Mouse (Mus musculus) cortical plate, adult 2 months (tissue): ENCODE measurements at regions not wholly inside any gene's neighbourhood (a gene's known extent, or its start where the extent isn't known, plus 50 kb on each side); places are given as distances from the start of the nearest gene placed in this dataset.

Source experiments
- CTCF ChIP-seq: fragments of 200-500 bp; IDR thresholded peaks from 2 replicates; pipeline ENCODE4 v1.5.1; 2011; ENCODE audit warnings: mild to moderate bottlenecking, control low read depth, low read length; ENCODE audit not compliant: insufficient read depth; ENCODE audit errors: extremely low read depth
- POLR2A ChIP-seq: fragments of 200-500 bp; IDR thresholded peaks from 2 replicates; pipeline ENCODE4 v1.6.1; 2011; ENCODE audit warnings: mild to moderate bottlenecking, low read length, control low read depth; ENCODE audit not compliant: insufficient read depth; ENCODE audit errors: extremely low read depth

DNA sequence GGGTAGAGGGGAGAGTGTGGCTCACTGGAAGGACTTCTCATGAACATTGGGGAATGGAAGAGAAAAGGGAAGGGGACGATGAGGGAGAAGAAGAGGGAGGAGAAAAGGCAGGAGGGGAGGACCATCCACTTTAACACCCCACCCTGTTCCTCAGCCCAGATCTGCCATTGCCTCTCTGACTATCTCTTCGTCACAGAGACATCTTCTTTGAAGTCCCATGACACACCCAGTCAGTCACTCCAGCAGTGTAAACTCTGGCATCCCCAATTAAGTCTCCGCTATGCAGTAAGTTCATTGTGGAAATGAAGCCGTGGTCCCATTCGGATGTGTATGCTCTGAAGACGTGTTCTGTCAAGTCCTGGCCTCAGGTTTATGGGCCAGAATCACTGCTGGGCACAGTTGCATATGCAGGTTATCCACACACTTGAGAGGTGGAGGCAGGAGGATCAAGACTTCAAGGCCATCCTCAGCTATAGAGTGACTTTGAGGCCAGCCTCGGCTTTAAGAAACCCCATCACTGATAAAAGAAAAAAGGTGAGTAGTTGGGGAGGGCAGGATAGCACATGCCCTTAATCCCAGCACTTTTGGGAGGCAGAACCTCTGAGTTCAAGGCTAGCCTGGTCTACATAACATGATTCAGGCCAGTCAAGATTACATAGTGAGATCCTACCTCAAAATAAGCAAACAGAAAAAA, 141.0 kb upstream of the Med13l start:
- TF ChIP-seq POLR2A, result no peak
- TF ChIP-seq CTCF, result no peak
